Mouse (Mus musculus) cortical plate, adult 2 months (tissue): Measurements from ENCODE around the gene Gsap.

Experiments
- CTCF ChIP-seq: fragments of 200-500 bp; IDR thresholded peaks from 2 replicates; pipeline ENCODE4 v1.5.1; 2011; ENCODE audit warnings: mild to moderate bottlenecking, control low read depth, low read length; ENCODE audit not compliant: insufficient read depth; ENCODE audit errors: extremely low read depth
- POLR2A ChIP-seq: fragments of 200-500 bp; IDR thresholded peaks from 2 replicates; pipeline ENCODE4 v1.6.1; 2011; ENCODE audit warnings: mild to moderate bottlenecking, low read length, control low read depth; ENCODE audit not compliant: insufficient read depth; ENCODE audit errors: extremely low read depth

DNA sequence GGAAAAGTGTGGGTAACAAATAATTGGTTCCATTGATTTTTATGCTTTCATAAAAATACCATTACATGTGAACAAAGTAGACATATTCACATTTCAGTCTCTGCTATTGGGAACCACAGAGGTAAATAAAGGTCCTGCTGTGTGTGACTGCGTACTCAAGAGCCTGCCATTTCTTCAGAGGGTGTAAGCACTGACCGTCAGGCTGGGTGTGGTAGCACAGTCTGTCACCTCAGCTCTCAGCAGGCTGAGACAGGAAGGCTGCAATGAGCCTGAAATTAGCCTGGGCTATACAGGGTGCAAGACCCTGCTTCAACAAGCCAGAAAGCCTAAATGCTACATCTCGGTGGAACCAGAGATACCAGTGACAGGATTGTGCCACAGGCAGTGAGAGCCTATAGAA lies 114.0 kb downstream of the Gsap start:
- TF ChIP-seq CTCF (no peak), POLR2A (no peak)
